Mouse (Mus musculus) liver, embryonic 11.5 days (tissue): ENCODE data around the gene Bcl2l12. TPM values are rescaled to one million over a fixed set of nuclear protein-coding genes. Genes with fewer than 3 reads are reported as not detected.

Experiments
- ATAC-seq: fragments of 200-750 bp; cut with Nextera tagmentation; replicated peaks from 2 replicates; pipeline ENCODE4 v1.8.0; 2017; ENCODE audit warnings: moderate number of reproducible peaks, mild to moderate bottlenecking, moderate TSS enrichment, moderate library complexity; ENCODE audit not compliant: low FRiP score
- DNase-seq: peaks from one replicate; pipeline ENCODE4 v3.0.0-alpha.2; 2017; ENCODE audit warnings: low spot score
- H3K27ac ChIP-seq: fragments of 300-500 bp; sonication (generic); 2 replicates; pipeline ENCODE4 v1.5.1; 2014; ENCODE audit warnings: mild to moderate bottlenecking, low read depth, low read length, control low read depth
- H3K27me3 ChIP-seq: fragments of 300-500 bp; sonication (generic); replicated peaks from 2 replicates; pipeline ENCODE4 v1.6.1; 2014; ENCODE audit warnings: low read length, mixed read lengths; ENCODE audit not compliant: control insufficient read depth, insufficient read depth
- H3K36me3 ChIP-seq: fragments of 300-500 bp; sonication (generic); 2 replicates; pipeline ENCODE4 v1.6.1; 2014; ENCODE audit warnings: mild to moderate bottlenecking, low read length, moderate library complexity, mixed read lengths; ENCODE audit not compliant: control insufficient read depth, insufficient read depth
- H3K4me1 ChIP-seq: fragments of 300-500 bp; sonication (generic); replicated peaks from 2 replicates; pipeline ENCODE4 v1.6.1; 2014; ENCODE audit warnings: low read length, mixed read lengths; ENCODE audit not compliant: control insufficient read depth, insufficient read depth
- H3K4me2 ChIP-seq: fragments of 300-500 bp; sonication (generic); 2 replicates; pipeline ENCODE4 v1.6.1; 2014; ENCODE audit warnings: mild to moderate bottlenecking, control low read depth, moderate library complexity
- H3K4me3 ChIP-seq: fragments of 300-500 bp; sonication (generic); 2 replicates; pipeline ENCODE4 v1.5.1; 2014; ENCODE audit warnings: low read depth, low read length, control low read depth
- H3K9ac ChIP-seq: fragments of 300-500 bp; sonication (generic); 2 replicates; pipeline ENCODE4 v1.6.1; 2014; ENCODE audit warnings: low read depth, low read length, control low read depth
- H3K9me3 ChIP-seq: fragments of 300-500 bp; sonication (generic); 2 replicates; pipeline ENCODE4 v1.6.1; 2016; ENCODE audit warnings: low read length, inconsistent platforms, mixed read lengths; ENCODE audit not compliant: control insufficient read depth
- WGBS: fragments of 180-500 bp; shearing (Covaris S2); extraction: QIAGEN DNeasy Blood & Tissue Kit; methylation state at CpG from one replicate; pipeline ENCODE4 v1.1.7; 2014; 5-methylcytosine and 5-hydroxymethylcytosine counted together
- polyA plus RNA-seq: library from polyadenylated mRNA; unstranded; fragments of >200 nt; fragmentation: Nextera tagmentation; extraction: Ambion mirVana; gene quantifications from 2 replicates; pipeline ENCODE4 v1.2.1, GENCODE M21; 2014

The Bcl2l12 gene
- polyA plus RNA-seq, 1 experiment from 2014 or later: 39.6 TPM

DNA sequence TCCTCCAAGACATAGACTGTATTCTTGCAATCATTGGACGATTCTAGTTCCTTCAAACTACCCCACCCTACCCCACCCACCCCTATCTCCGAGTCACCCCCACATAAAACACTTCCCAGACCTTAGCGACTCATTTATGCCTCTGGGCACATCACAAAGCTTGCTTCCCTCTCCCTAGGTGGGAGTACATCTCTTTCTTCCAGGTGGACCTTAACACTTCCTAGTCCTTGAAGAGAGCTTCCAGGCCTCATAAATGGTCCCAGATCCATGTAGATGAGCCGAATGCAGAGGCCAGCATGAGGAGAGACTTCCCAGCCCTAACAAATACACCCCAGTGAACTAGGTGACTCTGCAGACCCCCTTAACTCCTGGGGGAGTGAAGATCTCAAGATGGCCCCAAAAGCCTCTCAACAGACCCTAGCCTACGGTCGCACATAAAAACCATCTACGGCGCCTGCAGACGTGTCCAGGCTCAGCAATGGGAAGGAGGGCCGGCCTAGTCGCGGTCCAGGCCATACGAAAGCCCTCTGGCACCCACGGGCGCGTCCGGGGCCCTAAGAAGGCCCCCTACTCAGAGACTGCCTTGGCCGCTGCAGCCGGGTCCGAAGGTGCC is 16.9 kb upstream of the Bcl2l12 start:
- Histone ChIP-seq H3K36me3 (peaks cover 19% of the 10 kb centered on the region), H3K4me1 (peaks cover 26% of the 10 kb centered on the region), H3K27ac (peak overlapping the region; percentile 95), H3K27me3 (0 out of 2 replicates have a peak, but pooled peaks cover 3% of the 10 kb centered on the region), H3K9me3 (no peaks in the 10 kb centered on the region), H3K9ac (peak overlapping the region; percentile 96), H3K4me2 (peak overlapping the region; percentile 86), H3K4me3 (peak overlapping the region; percentile 92)
- 1% methylated on average over 20 of the region's 20 CpGs for WGBS
- ATAC-seq: no peak
- DNase-seq: no peak

DNA sequence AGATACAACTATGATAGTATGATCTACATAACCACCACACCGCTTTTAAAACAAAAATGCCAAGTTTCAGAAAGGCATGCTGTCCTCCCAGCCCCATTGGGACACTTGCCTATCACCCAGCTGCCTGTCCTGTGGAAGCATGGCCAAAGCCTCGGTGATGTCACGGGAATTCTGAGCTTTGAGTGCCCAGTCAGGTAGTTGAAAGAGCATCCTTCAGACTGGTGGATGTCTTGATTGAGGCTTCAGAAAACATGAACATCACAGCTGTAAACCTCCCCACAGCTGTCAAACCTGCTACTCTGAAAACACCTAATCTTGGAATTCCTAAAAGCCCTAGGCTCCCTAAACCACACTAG is 15.6 kb upstream of the Bcl2l12 start:
- Histone ChIP-seq H3K9ac (no peak overlapping the region), H3K4me1 (peaks cover 25% of the 10 kb centered on the region), H3K9me3 (no peaks in the 10 kb centered on the region), H3K27ac (no peak overlapping the region), H3K4me2 (no peak overlapping the region), H3K27me3 (no peaks in the 10 kb centered on the region), H3K36me3 (peaks cover 32% of the 10 kb centered on the region), H3K4me3 (no peak overlapping the region)
- 92% methylated on average over 3 of the region's 3 CpGs for WGBS
- ATAC-seq (no peak), DNase-seq (no peak)

DNA sequence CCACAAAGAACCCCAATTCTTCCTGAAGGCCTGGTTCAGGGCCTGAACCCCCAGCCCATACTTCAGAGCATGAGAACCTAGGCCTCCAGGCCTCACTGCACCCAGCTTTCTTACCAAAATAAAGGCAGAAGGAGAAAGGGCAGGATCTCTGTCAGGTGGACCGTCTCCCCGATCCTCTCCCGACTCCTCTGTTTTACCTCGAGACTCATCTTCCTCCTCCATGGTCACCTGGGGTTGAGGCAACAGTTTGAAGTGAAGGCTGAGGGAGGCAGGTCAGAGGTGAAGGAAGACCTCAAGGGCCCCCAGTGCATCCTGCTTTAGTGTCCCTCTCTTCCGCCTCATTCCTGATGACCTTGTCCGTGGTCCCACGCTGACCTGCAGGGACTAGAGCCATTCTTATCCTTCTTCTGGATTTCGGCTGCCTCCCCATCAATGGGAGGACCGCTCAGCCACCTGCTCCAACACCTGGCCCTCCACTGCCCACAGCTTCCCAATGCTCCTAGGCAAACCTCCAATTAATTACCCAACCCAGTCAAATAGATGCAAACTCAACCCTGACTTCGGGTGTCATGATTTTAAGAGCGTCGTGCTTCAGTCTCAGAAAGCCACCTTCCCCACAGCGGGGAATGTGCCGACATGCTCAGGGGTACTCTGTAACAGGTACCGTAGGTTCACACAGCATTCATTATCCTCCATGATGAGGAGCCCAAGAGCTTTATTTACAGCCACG is 15.0 kb upstream of the Bcl2l12 start:
- ATAC-seq (no peak), DNase-seq (no peak)
- WGBS: 95% methylated on average over 16 of the region's 16 CpGs
- no peaks in the 10 kb centered on the region for H3K27me3 ChIP-seq
- peaks cover 23% of the 10 kb centered on the region for H3K4me1 ChIP-seq
- H3K9me3 ChIP-seq: no peaks in the 10 kb centered on the region
- H3K36me3 ChIP-seq: peaks cover 37% of the 10 kb centered on the region
- no peak overlapping the region; the same call in 1 of the 2 replicates for H3K9ac ChIP-seq
- H3K27ac ChIP-seq: no peak overlapping the region
- no peak overlapping the region for H3K4me3 ChIP-seq
- H3K4me2 ChIP-seq: peak overlapping the region; percentile 21; the same call in 1 of the 2 replicates

- H3K27me3 ChIP-seq: no peaks in the 10 kb centered on the region
- no peak overlapping the region for H3K27ac ChIP-seq
- H3K4me1 ChIP-seq: peaks cover 23% of the 10 kb centered on the region
- peaks cover 44% of the 10 kb centered on the region for H3K36me3 ChIP-seq
- 0 out of 2 replicates have a peak overlapping the region, but pooled peaks have one; percentile 21 for H3K4me2 ChIP-seq
- WGBS: 74% methylated on average over 4 of the region's 4 CpGs
- DNase-seq (no peak), ATAC-seq (no peak)
- H3K4me3 ChIP-seq: no peak overlapping the region
- H3K9me3 ChIP-seq: no peaks in the 10 kb centered on the region
- no peak overlapping the region; the same call in 1 of the 2 replicates for H3K9ac ChIP-seq
Measured at GRCm38 (mm10) chr7:45012824-45013223, 14.3 kb upstream of the Bcl2l12 start.

- H3K27ac ChIP-seq: no peak overlapping the region
- WGBS: 97% methylated on average over 6 of the region's 6 CpGs
Measured at GRCm38 (mm10) chr7:45012011-45012410, 13.5 kb upstream of the Bcl2l12 start.

GRCm38 (mm10) chr7:45008411-45008810 is 9.9 kb upstream of the Bcl2l12 start:
- Histone ChIP-seq H3K9ac (no peak overlapping the region), H3K4me3 (no peak overlapping the region), H3K4me1 (peaks cover 7% of the 10 kb centered on the region; the same call in 1 of the 2 replicates), H3K36me3 (peaks cover 83% of the 10 kb centered on the region), H3K27ac (no peak overlapping the region), H3K27me3 (no peaks in the 10 kb centered on the region), H3K4me2 (no peak overlapping the region), H3K9me3 (no peaks in the 10 kb centered on the region)
- WGBS: 94% methylated on average over 19 of the region's 19 CpGs
- no peak for ATAC-seq
- no peak for DNase-seq

More at GRCm38 (mm10) chr7:45012011-45012410, 13.5 kb upstream of the Bcl2l12 start:
- peaks cover 52% of the 10 kb centered on the region for H3K36me3 ChIP-seq
- H3K4me1 ChIP-seq: peaks cover 23% of the 10 kb centered on the region
- no peaks in the 10 kb centered on the region for H3K9me3 ChIP-seq
- H3K9ac ChIP-seq: no peak overlapping the region
- no peak overlapping the region for H3K4me2 ChIP-seq
- no peaks in the 10 kb centered on the region for H3K27me3 ChIP-seq
- no peak overlapping the region for H3K4me3 ChIP-seq
- ATAC-seq (no peak), DNase-seq (no peak)

DNA sequence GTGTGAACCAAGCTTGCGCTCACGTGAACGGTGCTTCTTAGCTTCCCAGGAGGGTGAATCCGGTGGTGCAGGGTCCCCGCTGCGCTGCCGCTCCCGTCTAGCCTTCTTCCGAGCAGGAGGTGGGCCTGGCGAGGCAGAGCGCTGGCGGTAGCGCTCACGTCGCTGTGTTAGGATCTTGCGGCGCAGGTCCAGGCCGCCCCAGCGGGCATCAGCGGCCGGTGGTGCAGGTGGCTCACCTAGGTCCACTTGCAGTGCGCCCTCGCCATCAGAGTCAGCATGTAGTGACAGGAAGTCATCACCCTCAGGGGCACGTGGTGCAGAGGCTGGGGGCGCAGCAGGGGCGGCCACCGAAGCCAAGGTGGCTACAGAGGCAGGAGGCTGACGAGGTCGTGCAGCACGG is 9.3 kb upstream of the Bcl2l12 start:
- WGBS: 96% methylated on average over 30 of the region's 30 CpGs
- no peaks in the 10 kb centered on the region for H3K27me3 ChIP-seq

DNA sequence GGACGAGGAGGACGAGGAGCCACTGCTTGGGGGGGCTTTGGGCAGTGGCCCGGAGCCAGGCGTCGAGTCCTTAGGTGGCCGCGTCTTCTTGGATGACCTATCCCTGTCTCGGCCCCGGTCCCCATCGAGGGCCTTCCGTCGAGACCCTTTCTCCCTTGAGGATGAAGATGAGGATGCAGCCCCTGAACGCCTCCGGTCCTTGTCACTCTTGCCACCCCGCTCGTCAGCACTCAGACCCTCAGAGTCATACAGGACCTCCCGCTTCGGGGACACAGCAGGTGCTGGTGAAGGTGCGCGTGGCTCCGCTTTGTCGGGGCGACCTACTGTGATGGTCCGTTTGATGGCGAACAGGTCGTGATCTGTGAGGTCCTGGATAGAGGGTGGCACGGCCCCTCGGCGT is 8.6 kb upstream of the Bcl2l12 start:
- ATAC-seq: no peak
- no peaks in the 10 kb centered on the region for H3K27me3 ChIP-seq
- no peak overlapping the region for H3K9ac ChIP-seq
- H3K9me3 ChIP-seq: no peaks in the 10 kb centered on the region
- H3K4me3 ChIP-seq: no peak overlapping the region
- H3K4me1 ChIP-seq: no peaks in the 10 kb centered on the region
- DNase-seq: no peak
- no peak overlapping the region for H3K27ac ChIP-seq
- H3K4me2 ChIP-seq: no peak overlapping the region
- WGBS: 95% methylated on average over 29 of the region's 29 CpGs
- H3K36me3 ChIP-seq: peaks cover 84% of the 10 kb centered on the region

More for the DNA sequence above, 9.3 kb upstream of the Bcl2l12 start:
- Histone ChIP-seq H3K36me3 (peaks cover 83% of the 10 kb centered on the region), H3K9me3 (no peaks in the 10 kb centered on the region), H3K4me3 (no peak overlapping the region), H3K9ac (no peak overlapping the region), H3K4me2 (no peak overlapping the region), H3K4me1 (peaks cover 2% of the 10 kb centered on the region; the same call in 1 of the 2 replicates), H3K27ac (no peak overlapping the region)
- DNase-seq (no peak), ATAC-seq (no peak)

DNA sequence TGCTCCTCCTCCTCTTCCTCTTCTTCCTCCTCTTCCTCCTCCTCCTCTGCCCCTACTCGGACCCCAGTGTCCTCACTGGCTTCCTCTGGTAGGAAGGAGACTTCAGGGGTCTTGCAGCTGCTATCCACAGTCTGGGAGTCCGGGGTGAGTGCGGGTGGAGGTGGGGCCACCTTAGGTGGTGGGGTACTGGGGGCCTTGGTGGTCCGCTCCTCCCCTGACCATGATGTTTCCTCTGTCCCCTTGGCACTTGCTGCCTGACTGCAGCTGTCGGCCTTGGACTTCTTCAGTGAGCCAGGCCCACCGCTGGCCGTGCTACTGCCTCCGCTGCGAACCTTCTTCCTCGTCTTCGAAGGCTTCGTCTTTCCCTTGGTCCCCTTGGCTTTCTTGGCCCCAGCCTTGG is 8.0 kb upstream of the Bcl2l12 start:
- Histone ChIP-seq H3K27ac (no peak overlapping the region), H3K9ac (no peak overlapping the region), H3K36me3 (peaks cover 84% of the 10 kb centered on the region), H3K27me3 (no peaks in the 10 kb centered on the region), H3K9me3 (no peaks in the 10 kb centered on the region), H3K4me3 (no peak overlapping the region), H3K4me2 (no peak overlapping the region), H3K4me1 (no peaks in the 10 kb centered on the region)
- DNase-seq (no peak), ATAC-seq (no peak)
- 88% methylated on average over 12 of the region's 12 CpGs for WGBS
